Mouse (Mus musculus): ENCODE measurements around the gene Taf1c.

DNA sequence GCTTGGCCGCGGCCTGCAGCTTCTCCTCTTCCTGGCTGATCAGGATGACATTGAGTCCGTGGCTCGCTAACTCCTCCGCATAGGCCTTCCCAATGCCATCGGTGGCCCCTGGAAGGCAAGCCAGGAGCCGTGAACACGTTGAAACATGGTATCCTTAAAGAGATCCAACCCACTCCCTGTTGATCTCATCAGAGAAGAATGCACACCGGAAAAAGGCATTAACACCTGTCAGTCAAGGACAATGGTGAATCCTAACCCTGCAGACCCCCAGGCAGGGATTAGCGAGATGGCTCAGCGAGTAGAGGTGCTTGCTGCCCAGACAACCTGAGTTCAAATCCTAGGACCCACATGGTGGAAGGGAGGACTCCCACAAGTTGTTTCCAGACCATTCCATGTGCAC, 38.7 kb downstream of the Taf1c start:
- TF ChIP-seq CTCF (IDR thresholded peaks at IDR 0.05), result no peak
- TF ChIP-seq EP300 (IDR thresholded peaks at IDR 0.05), result no peak
